Mouse (Mus musculus): ENCODE data around the gene Msh5.
"Not testable (repeated sequence)": the region's sequence is repeated elsewhere in the genome, so short reads cannot be mapped to it uniquely, and the experiment has no call there.

The Msh5 gene

GRCm38 (mm10) chr17:35047688-35048087, 1.1 kb upstream of the Msh5 start:
- DNase-seq, result peak; percentile 55

- DNase-seq, result no peak
These were observed 501 bp downstream of the Msh5 start for GRCm38 (mm10) chr17:35045807-35046680.

- no peak for DNase-seq
These were observed 1.4 kb downstream of the Msh5 start for GRCm38 (mm10) chr17:35044904-35045806.

- DNase-seq, result no peak
These were observed 2.8 kb downstream of the Msh5 start for GRCm38 (mm10) chr17:35043794-35044193.

GRCm38 (mm10) chr17:35039121-35039873, 7.2 kb downstream of the Msh5 start:
- no peak for DNase-seq

- DNase-seq, result no peak
These were observed 11.6 kb downstream of the Msh5 start for GRCm38 (mm10) chr17:35034896-35035295.

GRCm38 (mm10) chr17:35033703-35034102, 12.8 kb downstream of the Msh5 start:
- DNase-seq, result not testable (repeated sequence)

- no peak for DNase-seq
These were observed 14.1 kb downstream of the Msh5 start for GRCm38 (mm10) chr17:35032323-35032870.

GRCm38 (mm10) chr17:35031880-35032279, 14.7 kb downstream of the Msh5 start:
- DNase-seq, result no peak

- DNase-seq, result no peak
These were observed 15.3 kb downstream of the Msh5 start for GRCm38 (mm10) chr17:35031272-35031671.

- peak; percentile 23 for DNase-seq
These were observed 16.6 kb downstream of the Msh5 start for GRCm38 (mm10) chr17:35029691-35030532.

- DNase-seq, result no peak
These were observed 18.2 kb downstream of the Msh5 start for GRCm38 (mm10) chr17:35028315-35028714.

GRCm38 (mm10) chr17:35027277-35028068, 19.1 kb downstream of the Msh5 start, which contains the start of gene Sapcd1:
Gene Sapcd1, minus strand, starts transcription at chr17:35028016.
- DNase-seq, result no peak

- DNase-seq, result no peak
These were observed 20.3 kb downstream of the Msh5 start for GRCm38 (mm10) chr17:35026206-35026605.

- DNase-seq, result no peak
These were observed 21.7 kb downstream of the Msh5 start for GRCm38 (mm10) chr17:35024691-35025488.

GRCm38 (mm10) chr17:35024261-35024660, 22.3 kb downstream of the Msh5 start:
- DNase-seq, result no peak

GRCm38 (mm10) chr17:35023756-35024155, 22.8 kb downstream of the Msh5 start:
- no peak for DNase-seq

- DNase-seq, result no peak
These were observed 23.3 kb downstream of the Msh5 start for GRCm38 (mm10) chr17:35023221-35023620.

- no peak for DNase-seq
These were observed 23.9 kb downstream of the Msh5 start for GRCm38 (mm10) chr17:35022541-35023060.
